Mouse (Mus musculus) small intestine, adult 2 months (tissue): ENCODE data around the gene Fam229b.
A peak's percentile ranks its signal among the peaks of the same experiment; 100 is the strongest.

Experiments used
- CTCF ChIP-seq: fragments of 200-500 bp; IDR thresholded peaks from 2 replicates; pipeline ENCODE4 v1.5.1; 2012; ENCODE audit warnings: low read depth, mild to moderate bottlenecking, control low read depth, inconsistent platforms, low read length, moderate library complexity, mixed read lengths; ENCODE audit not compliant: insufficient replicate concordance, insufficient read length; ENCODE audit errors: extremely low read depth
- POLR2A ChIP-seq: fragments of 200-500 bp; IDR thresholded peaks from 2 replicates; pipeline ENCODE4 v1.6.1; 2012; ENCODE audit warnings: low read depth, mild to moderate bottlenecking, control low read depth, inconsistent platforms, low read length, moderate library complexity

DNA sequence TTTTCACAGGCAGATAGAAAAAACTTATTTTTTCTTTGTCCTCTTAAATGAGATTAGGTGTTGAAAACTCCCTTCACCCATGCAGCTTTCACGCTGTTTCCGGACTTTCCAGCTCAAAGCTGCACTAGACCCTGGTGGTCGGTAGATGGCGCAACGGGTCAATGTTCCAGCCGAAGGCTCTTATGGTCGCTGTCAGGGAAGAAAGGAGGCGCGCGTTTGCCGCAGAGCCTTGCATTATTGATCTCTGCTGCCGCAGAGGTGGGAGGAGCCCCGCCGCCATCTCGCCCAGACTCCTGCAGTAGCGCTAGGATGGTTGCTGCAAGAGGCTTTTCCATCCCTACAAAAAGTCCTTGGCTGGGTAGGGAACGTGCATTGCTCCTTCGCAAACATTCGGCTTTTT is 37.4 kb upstream of the Fam229b start:
- TF ChIP-seq POLR2A = no peak; the same call in 1 of the 2 replicates
- peak; percentile 97 for TF ChIP-seq CTCF
